Mouse (Mus musculus) CH12.LX (cell line): ENCODE results near the gene 2300002M23Rik. TPM values are rescaled to one million over a fixed set of nuclear protein-coding genes. Genes with fewer than 3 reads are reported as not detected.

Source experiments
- DNase-seq: peaks from one replicate; pipeline ENCODE4 v3.0.0-alpha.2; 2013; ENCODE audit errors: extremely low read depth
- H3K27ac ChIP-seq: 2 replicates; pipeline ENCODE4 v1.5.1; 2012; ENCODE audit warnings: low read depth, mild to moderate bottlenecking, control low read depth, moderate library complexity; ENCODE audit not compliant: insufficient read depth
- H3K27me3 ChIP-seq: replicated peaks from 2 replicates; pipeline ENCODE3; 2012; ENCODE audit warnings: inconsistent platforms
- H3K36me3 ChIP-seq, 2 experiments: replicated peaks in 1 of 2; 2 replicates each; pipeline versions ENCODE3 to v1.6.1; 2012; ENCODE audit warnings: inconsistent platforms in 1 of 2, low read length in 1 of 2, mild to moderate bottlenecking in 1 of 2, mixed read lengths in 1 of 2, moderate library complexity in 1 of 2; ENCODE audit not compliant: control insufficient read depth in 1 of 2, insufficient read depth in 1 of 2
- H3K4me1 ChIP-seq, 2 experiments: 2 replicates each; pipeline ENCODE4 v1.6.1; 2012; ENCODE audit warnings: inconsistent platforms in 1 of 2, moderate library complexity in 1 of 2; ENCODE audit not compliant: insufficient read depth in 2 of 2, control insufficient read depth in 1 of 2
- H3K4me2 ChIP-seq: 2 replicates; pipeline ENCODE4 v1.6.1; 2012; ENCODE audit warnings: low read depth, mild to moderate bottlenecking, control low read depth; ENCODE audit not compliant: poor library complexity, insufficient read depth, severe bottlenecking
- H3K4me3 ChIP-seq, 3 experiments: fragments of 150-350 bp in 1 of 3; sonication (generic) in 1 of 3; replicated peaks in 1 of 3; 2 replicates each; pipeline versions ENCODE3 to v1.5.1; 2011 to 2012; ENCODE audit warnings: low read depth in 2 of 3, low read length in 2 of 3, mild to moderate bottlenecking in 2 of 3, moderate library complexity in 2 of 3, control low read depth in 1 of 3, improper control_type of control experiment in 1 of 3, inconsistent platforms in 1 of 3, mixed read lengths in 1 of 3; ENCODE audit not compliant: poor library complexity in 1 of 3
- H3K79me2 ChIP-seq: replicated peaks from 2 replicates; pipeline ENCODE4 v1.6.1; 2012; ENCODE audit warnings: mild to moderate bottlenecking, moderate library complexity; ENCODE audit not compliant: control insufficient read depth, poor library complexity, insufficient read depth, severe bottlenecking; ENCODE audit errors: extremely low read depth
- H3K9ac ChIP-seq: 2 replicates; pipeline ENCODE4 v1.6.1; 2012; ENCODE audit warnings: low read depth, mild to moderate bottlenecking, control low read depth, moderate library complexity; ENCODE audit not compliant: insufficient read depth
- H3K9me3 ChIP-seq: replicated peaks from 2 replicates; pipeline ENCODE3; 2012; ENCODE audit warnings: low read length, inconsistent platforms, mixed read lengths
- BHLHE40 ChIP-seq: IDR thresholded peaks from 2 replicates; pipeline ENCODE4 v1.6.1; 2011; ENCODE audit warnings: mild to moderate bottlenecking, low read depth, low read length, improper control_type of control experiment
- CHD1 ChIP-seq: IDR thresholded peaks from 2 replicates; pipeline ENCODE4 v1.6.1; 2012; ENCODE audit warnings: low read depth, low read length, improper control_type of control experiment, inconsistent platforms
- CHD2 ChIP-seq: IDR thresholded peaks from 2 replicates; pipeline ENCODE4 v1.6.1; 2011; ENCODE audit warnings: low read length, improper control_type of control experiment
- CTCF ChIP-seq, 2 experiments: IDR thresholded peaks in 1 of 2; conservative IDR thresholded peaks in 1 of 2; 2 replicates each; pipeline ENCODE4 v1.5.1; 2011 to 2012; ENCODE audit warnings: low read depth in 2 of 2, low read length in 2 of 2, improper control_type of control experiment in 1 of 2, inconsistent platforms in 1 of 2, mild to moderate bottlenecking in 1 of 2, moderate library complexity in 1 of 2
- ELF1 ChIP-seq: IDR thresholded peaks from 2 replicates; pipeline ENCODE4 v1.6.1; 2014; ENCODE audit warnings: low read depth, mild to moderate bottlenecking, inconsistent platforms, low read length, improper control_type of control experiment
- ETS1 ChIP-seq: conservative IDR thresholded peaks from 2 replicates; pipeline ENCODE4 v1.6.1; 2012; ENCODE audit warnings: low read depth, mild to moderate bottlenecking, inconsistent platforms, low read length, improper control_type of control experiment, moderate library complexity
- HCFC1 ChIP-seq: IDR thresholded peaks from 2 replicates; pipeline ENCODE4 v1.6.1; 2012; ENCODE audit warnings: low read depth, mild to moderate bottlenecking, inconsistent platforms, low read length, improper control_type of control experiment
- JUN ChIP-seq: IDR thresholded peaks from 2 replicates; pipeline ENCODE4 v1.6.1; 2011; ENCODE audit warnings: low read depth, mild to moderate bottlenecking, low read length, improper control_type of control experiment, moderate library complexity; ENCODE audit not compliant: insufficient read depth
- KAT2A ChIP-seq: IDR thresholded peaks from 2 replicates; pipeline ENCODE4 v1.6.1; 2012; ENCODE audit warnings: low read length, improper control_type of control experiment, inconsistent platforms; ENCODE audit not compliant: insufficient replicate concordance
- MAX ChIP-seq: IDR thresholded peaks from 2 replicates; pipeline ENCODE4 v1.6.1; 2011; ENCODE audit warnings: low read length, improper control_type of control experiment
- MXI1 ChIP-seq: IDR thresholded peaks from 2 replicates; pipeline ENCODE4 v1.6.1; 2011; ENCODE audit warnings: mild to moderate bottlenecking, low read depth, low read length, improper control_type of control experiment
- POLR2A ChIP-seq: IDR thresholded peaks from 2 replicates; pipeline ENCODE4 v1.6.1; 2011; ENCODE audit warnings: low read depth, mild to moderate bottlenecking, improper control_type of control experiment, low read length
- RAD21 ChIP-seq: IDR thresholded peaks from 2 replicates; pipeline ENCODE4 v1.6.1; 2011; ENCODE audit warnings: low read depth, mild to moderate bottlenecking, low read length, improper control_type of control experiment, moderate library complexity
- RCOR1 ChIP-seq: conservative IDR thresholded peaks from 2 replicates; pipeline ENCODE4 v1.6.1; 2012; ENCODE audit warnings: low read depth, mild to moderate bottlenecking, inconsistent platforms, low read length, improper control_type of control experiment
- SMC3 ChIP-seq: IDR thresholded peaks from 2 replicates; pipeline ENCODE4 v1.6.1; 2011; ENCODE audit warnings: low read depth, low read length, improper control_type of control experiment
- TBP ChIP-seq: conservative IDR thresholded peaks from 2 replicates; pipeline ENCODE4 v1.6.1; 2011; ENCODE audit warnings: low read depth, low read length, improper control_type of control experiment
- USF2 ChIP-seq: conservative IDR thresholded peaks from 2 replicates; pipeline ENCODE4 v1.6.1; 2011; ENCODE audit warnings: low read depth, low read length, improper control_type of control experiment
- ZC3H11A ChIP-seq: IDR thresholded peaks from 2 replicates; pipeline ENCODE4 v1.6.1; 2012; ENCODE audit warnings: low read depth, mild to moderate bottlenecking, inconsistent platforms, low read length, improper control_type of control experiment
- ZMIZ1 ChIP-seq: IDR thresholded peaks from 2 replicates; pipeline ENCODE4 v1.6.1; 2012; ENCODE audit warnings: low read depth, mild to moderate bottlenecking, inconsistent platforms, low read length, improper control_type of control experiment
- ZNF384 ChIP-seq: IDR thresholded peaks from 2 replicates; pipeline ENCODE4 v1.6.1; 2012; ENCODE audit warnings: low read depth, low read length, improper control_type of control experiment, inconsistent platforms
- dilution Hi-C: fragments of 300-500 bp; cut with MboI; formaldehyde crosslinking; loops from 2 replicates; pipeline ENCODE4 v1.14.3; 2020; ENCODE audit warnings: low sequenced_read_pairs; ENCODE audit not compliant: extremely low pct_unique_long_range_greater_than_20kb, extremely low pct_ligation_motif_present
- in situ Hi-C: fragments of 300-500 bp; cut with MboI; formaldehyde crosslinking; loops from 3 replicates; pipeline ENCODE4 v1.14.3; 2019; ENCODE audit warnings: low sequenced_read_pairs, low pct_ligation_motif_present, low pct_unique_long_range_greater_than_20kb, mixed read lengths
- polyA plus RNA-seq: library from polyadenylated mRNA; unstranded; fragments of >175 nt; gene quantifications from 2 replicates; pipeline ENCODE4 v1.2.1, GENCODE M21; 2012; ENCODE audit warnings: low read depth; ENCODE audit not compliant: insufficient read length
- total RNA-seq, 2 experiments: library from RNA; depleted of rRNA; stranded (reverse); fragments of 300-350 nt in 1 of 2; fragments of >200 nt in 1 of 2; gene quantifications; 2 replicates each; pipeline ENCODE4 v1.2.3; 2012 to 2014

The 2300002M23Rik gene
- total and polyA plus RNA-seq, 3 experiments = not detected

DNA sequence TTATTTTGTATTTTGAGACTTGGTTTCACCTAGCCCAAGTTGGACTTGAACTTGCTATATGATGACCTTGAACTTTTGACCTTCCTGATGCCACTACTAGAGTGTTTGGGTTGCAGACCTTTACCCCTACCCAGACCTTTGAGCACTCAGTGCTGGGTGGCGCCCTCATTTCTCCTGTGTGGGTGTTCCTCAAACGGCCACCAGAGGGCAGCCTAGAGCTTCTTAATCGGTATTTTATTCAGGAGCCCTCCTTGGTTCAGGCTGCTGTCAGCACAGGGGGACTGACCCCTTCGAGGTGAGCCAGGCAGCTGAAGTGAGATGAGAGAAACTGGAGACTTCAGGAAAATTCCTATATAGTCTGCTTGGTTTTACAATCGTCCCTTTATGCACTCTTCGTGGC lies 22.6 kb upstream of the 2300002M23Rik start:
- dilution Hi-C loops = no loop called here
- Histone ChIP-seq H3K79me2 (no peaks in the 10 kb centered on the region), H3K9ac (no peak overlapping the region), H3K4me1 (peaks cover 8 to 25% of the 10 kb centered on the region in 2 experiments), H3K9me3 (no peaks in the 10 kb centered on the region), H3K27me3 (peaks cover 3% of the 10 kb centered on the region), H3K4me2 (no peak overlapping the region), H3K27ac (no peak overlapping the region), H3K4me3 (no peak overlapping the region), H3K36me3 (no peaks in the 10 kb centered on the region)
- peak; percentile 55 for DNase-seq
- TF ChIP-seq KAT2A (no peak), CTCF (conservative IDR thresholded peaks at IDR 0.05 in 1 of 2, IDR thresholded peaks at IDR 0.05 in 1 of 2; ENCODE audit: low read depth in 2 of 2, low read length in 2 of 2) (peak; percentile 66 to 96), MAX (no peak), POLR2A (no peak), RAD21 (peak; percentile 52), ETS1 (no peak), SMC3 (peak; percentile 54), CHD2 (no peak), ZC3H11A (no peak)
- in situ Hi-C loops = no loop called here

DNA sequence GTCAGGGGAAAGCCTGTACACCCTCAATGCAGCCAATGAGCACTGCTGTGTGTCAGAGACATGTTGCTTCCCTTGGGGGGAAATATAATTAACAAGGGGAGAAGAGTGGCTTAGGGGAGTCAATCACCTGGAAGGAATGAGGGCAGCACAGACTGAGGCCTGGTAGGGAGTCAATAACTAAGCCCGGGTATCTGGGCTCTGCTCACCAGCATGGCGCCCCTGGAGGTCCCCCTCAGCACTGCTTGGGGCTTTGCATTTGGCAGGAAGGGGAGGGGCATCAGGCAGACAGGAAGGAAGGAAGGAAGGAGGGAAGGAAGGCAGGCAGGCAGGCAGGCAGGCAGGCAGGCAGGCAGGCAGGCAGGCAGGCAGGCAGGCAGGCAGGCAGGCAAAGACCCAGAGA lies 19.8 kb upstream of the 2300002M23Rik start:
- dilution Hi-C loops = no loop called here
- in situ Hi-C loops = no loop called here
- H3K9ac ChIP-seq = no peak overlapping the region

DNA sequence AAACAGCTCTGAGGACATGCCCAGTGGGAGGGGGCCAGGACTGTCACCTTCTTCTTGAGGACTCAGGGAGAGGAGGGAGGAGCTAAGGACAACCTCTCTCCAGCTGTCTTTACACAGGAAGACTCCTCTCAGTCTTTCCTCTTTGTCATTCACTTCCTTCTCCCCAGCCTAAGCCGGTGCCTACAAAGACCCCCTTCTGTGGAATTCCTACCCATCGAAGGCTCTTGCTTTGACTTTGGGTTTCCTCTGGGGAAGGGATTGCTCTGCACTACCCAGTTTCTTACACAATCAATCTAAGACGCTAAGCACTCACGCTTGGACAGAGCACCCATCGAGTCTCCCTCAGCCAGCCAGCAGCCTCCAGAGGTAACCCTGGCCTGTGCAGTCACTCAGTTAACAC lies 18.6 kb upstream of the 2300002M23Rik start:
- no peaks in the 10 kb centered on the region for H3K79me2 ChIP-seq
- in situ Hi-C loops = no loop called here
- peaks cover 2% of the 10 kb centered on the region for H3K27me3 ChIP-seq
- H3K9me3 ChIP-seq = peaks cover 3% of the 10 kb centered on the region
- H3K4me1 ChIP-seq = peaks cover 15 to 44% of the 10 kb centered on the region in 2 experiments
- H3K4me3 ChIP-seq = no peak overlapping the region
- H3K4me2 ChIP-seq = no peak overlapping the region
- DNase-seq = no peak
- no peak overlapping the region for H3K9ac ChIP-seq
- dilution Hi-C loops = no loop called here
- H3K36me3 ChIP-seq = no peaks in the 10 kb centered on the region
- TF ChIP-seq BHLHE40 = no peak
- no peak for TF ChIP-seq ZMIZ1
- no peak for TF ChIP-seq USF2
- TF ChIP-seq TBP = no peak
- no peak overlapping the region for H3K27ac ChIP-seq

More for the DNA sequence above, 19.8 kb upstream of the 2300002M23Rik start:
- no peak overlapping the region for H3K4me3 ChIP-seq
- peaks cover 21 to 44% of the 10 kb centered on the region in 2 experiments for H3K4me1 ChIP-seq
- H3K4me2 ChIP-seq = no peak overlapping the region
- H3K27ac ChIP-seq = no peak overlapping the region
- peaks cover 2% of the 10 kb centered on the region for H3K27me3 ChIP-seq
- no peak for DNase-seq
- peaks cover 3% of the 10 kb centered on the region for H3K9me3 ChIP-seq
- no peaks in the 10 kb centered on the region for H3K79me2 ChIP-seq
- TF ChIP-seq KAT2A = no peak
- no peak for TF ChIP-seq ELF1
- TF ChIP-seq JUN = no peak
- TF ChIP-seq RCOR1 = no peak
- TF ChIP-seq HCFC1 = no peak
- no peak for TF ChIP-seq RAD21
- no peak for TF ChIP-seq MXI1
- TF ChIP-seq CHD1 = no peak
- no peak for TF ChIP-seq ZNF384
- no peak for TF ChIP-seq BHLHE40
- H3K36me3 ChIP-seq = no peaks in the 10 kb centered on the region
